Comparison of ENCODE assay signal across 19 mouse cellular contexts in genomic region chr13:43354362-43354761, GRCm38 (mm10). TPM values are rescaled to one million over a fixed set of nuclear protein-coding genes. Genes with fewer than 3 reads are reported as not detected.
DNase-seq lines count a peak whose midpoint lies in the region; ATAC-seq lines count a peak whose summit lies in the region.
"Had no signal": no experiment of that assay in that cellular context is flagged by ENCODE, and none has a peak within 500 bp of the region (broad histone marks: within the 10 kb centered on the region; RNA-seq: fewer than 3 reads in every experiment).

No protein-coding gene starts in this region.

- intact Hi-C loops in heart, postnatal 36 days (cut with DNase I): no loop called here

- no peak for DNase-seq in heart, postnatal 36 days
- no peak for DNase-seq in lung, postnatal 36 days
- peak; percentile 4 for DNase-seq in yolk sac, embryonic 10.5 days (ENCODE audit: low spot score)
- DNase-seq: adrenal gland, adult 2 months; adrenal gland, postnatal 25 days; cerebellum, adult 18-20 months; cerebellum, adult 9-11 months; gastrocnemius, postnatal 10 days; kidney, adult 8-10 months had no signal

- H3K4me3 ChIP-seq in heart, embryonic 12.5 days: no peak overlapping the region
- no peak overlapping the region for H3K4me3 ChIP-seq in heart, embryonic 16.5 days (ENCODE audit: low read length)
- no peak overlapping the region for H3K4me3 ChIP-seq in heart, embryonic 11.5 days (ENCODE audit: low read depth, low read length)
- no peak overlapping the region for H3K4me3 ChIP-seq in lung, embryonic 16.5 days (ENCODE audit: low read length)
- H3K4me3 ChIP-seq: hindbrain, embryonic 12.5 days had no signal

- H3K4me2 ChIP-seq in heart, embryonic 12.5 days: peak overlapping the region; percentile 26; the same call in 1 of the 2 replicates
- H3K4me2 ChIP-seq in heart, embryonic 16.5 days (ENCODE audit: low read depth, low read length): peak overlapping the region; percentile 45; the same call in 1 of the 2 replicates
- H3K4me2 ChIP-seq in heart, embryonic 11.5 days: no peak overlapping the region
- H3K4me2 ChIP-seq in lung, embryonic 16.5 days (ENCODE audit: low read depth, low read length): no peak overlapping the region
- H3K4me2 ChIP-seq: hindbrain, embryonic 12.5 days had no signal

- peak overlapping the region; percentile 16; the same call in 1 of the 2 replicates for H3K9ac ChIP-seq in heart, embryonic 12.5 days
- H3K9ac ChIP-seq in heart, embryonic 16.5 days (ENCODE audit: low read length): no peak overlapping the region
- no peak overlapping the region for H3K9ac ChIP-seq in heart, embryonic 11.5 days (ENCODE audit: low read depth, low read length)
- H3K9ac ChIP-seq in lung, embryonic 16.5 days (ENCODE audit: low read length): no peak overlapping the region
- H3K9ac ChIP-seq: hindbrain, embryonic 12.5 days had no signal

- H3K36me3 ChIP-seq in heart, embryonic 12.5 days: no peaks in the 10 kb centered on the region
- no peaks in the 10 kb centered on the region for H3K36me3 ChIP-seq in heart, embryonic 16.5 days (ENCODE audit: control insufficient read depth, insufficient read depth)
- no peaks in the 10 kb centered on the region for H3K36me3 ChIP-seq in heart, embryonic 11.5 days (ENCODE audit: control insufficient read depth, insufficient read depth, low read length)
- no peaks in the 10 kb centered on the region for H3K36me3 ChIP-seq in lung, embryonic 16.5 days (ENCODE audit: control insufficient read depth, insufficient read depth, low read length)
- H3K36me3 ChIP-seq: hindbrain, embryonic 12.5 days had no signal

- H3K9me3 ChIP-seq in heart, embryonic 12.5 days (replicated peaks): no peaks in the 10 kb centered on the region
- H3K9me3 ChIP-seq in heart, embryonic 16.5 days (replicated peaks; ENCODE audit: control insufficient read depth, low read length): no peaks in the 10 kb centered on the region
- no peaks in the 10 kb centered on the region for H3K9me3 ChIP-seq in heart, embryonic 11.5 days (replicated peaks; ENCODE audit: control insufficient read depth, low read length)
- no peaks in the 10 kb centered on the region for H3K9me3 ChIP-seq in lung, embryonic 16.5 days (ENCODE audit: control insufficient read depth, low read length)
- H3K9me3 ChIP-seq: hindbrain, embryonic 12.5 days had no signal

- no peaks in the 10 kb centered on the region for H3K27me3 ChIP-seq in heart, embryonic 12.5 days (replicated peaks)
- H3K27me3 ChIP-seq in heart, embryonic 16.5 days (ENCODE audit: control insufficient read depth, insufficient read depth, low read length): no peaks in the 10 kb centered on the region
- no peaks in the 10 kb centered on the region for H3K27me3 ChIP-seq in heart, embryonic 11.5 days (ENCODE audit: control insufficient read depth, insufficient read depth, low read length)
- H3K27me3 ChIP-seq in lung, embryonic 16.5 days (ENCODE audit: control insufficient read depth, insufficient read depth, low read depth, low read length): no peaks in the 10 kb centered on the region
- H3K27me3 ChIP-seq: CH12.LX; hindbrain, embryonic 12.5 days had no signal

- ATAC-seq in heart, embryonic 12.5 days (ENCODE audit: insufficient number of reproducible peaks, low FRiP score): no peak
- 0 out of 2 replicates have a peak, but pooled peaks have one; percentile 55 for ATAC-seq in heart, embryonic 16.5 days (replicated peaks; ENCODE audit: extremely low read depth, insufficient read depth, low FRiP score)
- ATAC-seq in heart, embryonic 11.5 days (replicated peaks; ENCODE audit: insufficient number of reproducible peaks, low FRiP score, low TSS enrichment): no peak
- ATAC-seq in lung, embryonic 16.5 days (ENCODE audit: low read depth): peak; percentile 23; the same call in 1 of the 2 replicates
- ATAC-seq: forebrain, embryonic 16.5 days; hindbrain, embryonic 16.5 days; inflammation-experienced regulatory T-cells, adult 6 months; intestine, postnatal 0 days had no signal

- WGBS in heart, embryonic 12.5 days: 57% methylated on average over 12 of the region's 12 CpGs
- 42% methylated on average over 12 of the region's 12 CpGs for WGBS in heart, embryonic 16.5 days
- WGBS in heart, embryonic 11.5 days (ENCODE audit: insufficient replicate concordance): 59% methylated on average over 12 of the region's 12 CpGs
- 50% methylated on average over 12 of the region's 12 CpGs for WGBS in lung, embryonic 16.5 days

- peaks cover 21% of the 10 kb centered on the region for H3K4me1 ChIP-seq in heart, embryonic 12.5 days (replicated peaks)
- peaks cover 5% of the 10 kb centered on the region; the same call in 1 of the 2 replicates for H3K4me1 ChIP-seq in heart, embryonic 16.5 days (ENCODE audit: control insufficient read depth, insufficient read depth, low read length)
- peaks cover 5% of the 10 kb centered on the region; the same call in 1 of the 2 replicates for H3K4me1 ChIP-seq in heart, embryonic 11.5 days (ENCODE audit: control insufficient read depth, insufficient read depth, low read length)
- 0 out of 2 replicates have a peak, but pooled peaks cover 4% of the 10 kb centered on the region for H3K4me1 ChIP-seq in lung, embryonic 16.5 days (replicated peaks; ENCODE audit: control insufficient read depth, insufficient read depth, low read length)
- H3K4me1 ChIP-seq: hindbrain, embryonic 12.5 days had no signal

- H3K27ac ChIP-seq in heart, embryonic 12.5 days (ENCODE audit: poor library complexity, severe bottlenecking): no peak overlapping the region
- H3K27ac ChIP-seq in heart, embryonic 16.5 days (ENCODE audit: low read length): no peak overlapping the region
- H3K27ac ChIP-seq in heart, embryonic 11.5 days (ENCODE audit: low read depth, low read length): no peak overlapping the region
- H3K27ac ChIP-seq in lung, embryonic 16.5 days (ENCODE audit: low read length): no peak overlapping the region
- H3K27ac ChIP-seq: hindbrain, embryonic 12.5 days had no signal

RNA-seq across cellular contexts. Expression of gene Sirt5, which starts 10.9 kb away (rescaled TPM):
- polyA plus RNA-seq in heart, embryonic 12.5 days (2016; fragmentation: Nextera tagmentation; extraction: Ambion mirVana): 25.8 and 26.0 TPM in 2 replicates
- 10 to 100 TPM; 50.5 to 56.0 TPM for total RNA-seq in heart, postnatal 36 days (2021)
- 32.2 and 34.4 TPM in 2 replicates for polyA plus RNA-seq in heart, embryonic 16.5 days (2015; fragmentation: Nextera tagmentation; extraction: Ambion mirVana)
- 23.6 and 26.4 TPM in 2 replicates for polyA plus RNA-seq in heart, embryonic 11.5 days (2014; fragmentation: Nextera tagmentation; extraction: Ambion mirVana)
- 22.3 and 24.9 TPM in 2 replicates for polyA plus RNA-seq in lung, embryonic 16.5 days (2015; fragmentation: Nextera tagmentation; extraction: Ambion mirVana)

RNA-seq across cellular contexts. Expression of gene Nol7, which starts 43.8 kb away (rescaled TPM):
- 134 and 141 TPM in 2 replicates for polyA plus RNA-seq in heart, embryonic 12.5 days (2016; fragmentation: Nextera tagmentation; extraction: Ambion mirVana)
- 100 to 1,000 TPM; 102 to 122 TPM for total RNA-seq in heart, postnatal 36 days (2021)
- 104 and 123 TPM in 2 replicates for polyA plus RNA-seq in heart, embryonic 16.5 days (2015; fragmentation: Nextera tagmentation; extraction: Ambion mirVana)
- polyA plus RNA-seq in heart, embryonic 11.5 days (2014; fragmentation: Nextera tagmentation; extraction: Ambion mirVana): 141 and 151 TPM in 2 replicates
- polyA plus RNA-seq in lung, embryonic 16.5 days (2015; fragmentation: Nextera tagmentation; extraction: Ambion mirVana): 130 and 132 TPM in 2 replicates

RNA-seq across cellular contexts. Expression of gene Gfod1, which starts 50.4 kb away (rescaled TPM):
- 0.98 and 1.0 TPM in 2 replicates for polyA plus RNA-seq in heart, embryonic 12.5 days (2016; fragmentation: Nextera tagmentation; extraction: Ambion mirVana)
- 10 to 100 TPM; 26.8 to 36.3 TPM for total RNA-seq in heart, postnatal 36 days (2021)
- polyA plus RNA-seq in heart, embryonic 16.5 days (2015; fragmentation: Nextera tagmentation; extraction: Ambion mirVana): 0.92 and 0.93 TPM in 2 replicates
- polyA plus RNA-seq in heart, embryonic 11.5 days (2014; fragmentation: Nextera tagmentation; extraction: Ambion mirVana): 1.4 and 1.5 TPM in 2 replicates
- polyA plus RNA-seq in lung, embryonic 16.5 days (2015; fragmentation: Nextera tagmentation; extraction: Ambion mirVana): 0.89 and 1.2 TPM in 2 replicates

Comparison
In these comparisons a context has a peak if more than half of its experiments do, and no peak if none do; other contexts are left out.
1. ATAC-seq: peak in heart, embryonic 16.5 days (single experiment) and lung, embryonic 16.5 days (single experiment); none in heart, embryonic 12.5 days (single experiment) and heart, embryonic 11.5 days (single experiment).
2. H3K4me2 ChIP-seq: peak in heart, embryonic 12.5 days (single experiment) and heart, embryonic 16.5 days (single experiment); none in heart, embryonic 11.5 days (single experiment) and lung, embryonic 16.5 days (single experiment).